In genomic region chr3:109622361-109622760, GRCm38 (mm10) we compare ENCODE assay signal across 11 mouse cellular contexts.
A peak's percentile ranks its signal among the peaks of the same experiment; 100 is the strongest.
DNase-seq lines count a peak whose midpoint lies in the region; ATAC-seq and TF ChIP-seq lines count a peak whose summit lies in the region.
"Had no signal": no experiment of that assay in that cellular context is flagged by ENCODE, and none has a peak within 500 bp of the region (broad histone marks: within the 10 kb centered on the region; RNA-seq: fewer than 3 reads in every experiment).

No protein-coding gene starts in this region.

- no peaks in the 10 kb centered on the region for H3K27me3 ChIP-seq in limb, embryonic 14.5 days (ENCODE audit: control insufficient read depth, insufficient read depth, low read length)
- H3K27me3 ChIP-seq in limb, embryonic 10.5 days (ENCODE audit: low read depth, poor library complexity, severe bottlenecking): no peaks in the 10 kb centered on the region
- no peaks in the 10 kb centered on the region for H3K27me3 ChIP-seq in Patski
- no peaks in the 10 kb centered on the region for H3K27me3 ChIP-seq in liver, embryonic 11.5 days (replicated peaks; ENCODE audit: control insufficient read depth, insufficient read depth, low read length)
- H3K27me3 ChIP-seq in thymus, adult 2 months (ENCODE audit: control insufficient read depth, insufficient read depth, low read length): no peaks in the 10 kb centered on the region
- H3K27me3 ChIP-seq: limb, embryonic 12.5 days had no signal

- ATAC-seq in limb, embryonic 14.5 days (ENCODE audit: low FRiP score, low read depth): no peak
- peak; percentile 98 for ATAC-seq in Patski
- no peak for ATAC-seq in liver, embryonic 11.5 days (replicated peaks; ENCODE audit: low FRiP score)

- no peaks in the 10 kb centered on the region for H3K9me3 ChIP-seq in limb, embryonic 14.5 days (ENCODE audit: control insufficient read depth, low read length)
- no peaks in the 10 kb centered on the region for H3K9me3 ChIP-seq in limb, embryonic 10.5 days (replicated peaks)
- H3K9me3 ChIP-seq in liver, embryonic 11.5 days (ENCODE audit: control insufficient read depth, low read length): no peaks in the 10 kb centered on the region
- H3K9me3 ChIP-seq: limb, embryonic 12.5 days had no signal

- no peak overlapping the region for H3K9ac ChIP-seq in limb, embryonic 14.5 days (ENCODE audit: low read depth, low read length, severe bottlenecking)
- no peak overlapping the region for H3K9ac ChIP-seq in liver, embryonic 11.5 days (ENCODE audit: low read depth, low read length)
- H3K9ac ChIP-seq: limb, embryonic 12.5 days had no signal

- no peak for TF ChIP-seq POLR2A in limb, embryonic 14.5 days (IDR thresholded peaks at IDR 0.05; ENCODE audit: borderline replicate concordance, extremely low read depth, insufficient read depth, insufficient read length)
- TF ChIP-seq POLR2A in thymus, adult 2 months (IDR thresholded peaks at IDR 0.05; ENCODE audit: control insufficient read depth, extremely low read depth, insufficient read depth, low read length, poor library complexity): no peak

- H3K4me1 ChIP-seq in limb, embryonic 14.5 days (ENCODE audit: control insufficient read depth, insufficient read depth, low read length): no peaks in the 10 kb centered on the region; the same call in 1 of the 2 replicates
- no peaks in the 10 kb centered on the region for H3K4me1 ChIP-seq in limb, embryonic 10.5 days
- no peaks in the 10 kb centered on the region for H3K4me1 ChIP-seq in liver, embryonic 11.5 days (replicated peaks; ENCODE audit: control insufficient read depth, insufficient read depth, low read length)
- no peaks in the 10 kb centered on the region; the same call in 1 of the 2 replicates for H3K4me1 ChIP-seq in thymus, adult 2 months (replicated peaks; ENCODE audit: control insufficient read depth, insufficient read depth, low read length)
- H3K4me1 ChIP-seq: limb, embryonic 12.5 days had no signal

- CTCF ChIA-PET in Patski (lab: Charles Lee): interaction anchor here (0.8 to 3.2 kb wide), 6 partner anchors 23 to 93 kb away, joined by 3 to 10 read pairs (median 4); no protein-coding TSS in a partner anchor

- no peak overlapping the region for H3K4me3 ChIP-seq in limb, embryonic 14.5 days (replicated peaks; ENCODE audit: low read length)
- H3K4me3 ChIP-seq in limb, embryonic 10.5 days: no peak overlapping the region
- H3K4me3 ChIP-seq in liver, embryonic 11.5 days (ENCODE audit: low read depth, low read length): no peak overlapping the region
- no peak overlapping the region for H3K4me3 ChIP-seq in thymus, adult 2 months (ENCODE audit: control insufficient read depth, insufficient read depth, low read length)
- H3K4me3 ChIP-seq: limb, embryonic 12.5 days had no signal

- TF ChIP-seq CTCF in Patski (IDR thresholded peaks at IDR 0.05): no peak
- TF ChIP-seq CTCF in thymus, adult 2 months (IDR thresholded peaks at IDR 0.05; ENCODE audit: borderline replicate concordance, control insufficient read depth, extremely low read depth, insufficient read depth, low read length, poor library complexity): no peak

- in situ Hi-C loops in Patski (cut with MboI; ENCODE audit: low pct_unique_long_range_greater_than_20kb): loop anchor here (5.0 kb wide), 1 partner anchor 85 kb away; no protein-coding TSS in a partner anchor

- peak; percentile 70 for DNase-seq in limb, embryonic 14.5 days (ENCODE audit: low spot score)
- DNase-seq in limb, embryonic 10.5 days (ENCODE audit: low spot score): no peak
- peak; percentile 99 for DNase-seq in Patski (ENCODE audit: low read depth, low spot score)
- DNase-seq in gonadal fat pad, adult 2 months (ENCODE audit: low read depth): peak; percentile 99
- peak; percentile 47 to 60 for DNase-seq in kidney, postnatal 36 days
- no peak for DNase-seq in liver, embryonic 11.5 days (ENCODE audit: low spot score)
- DNase-seq in thymus, adult 2 months: no peak
- DNase-seq: gastrocnemius, postnatal 36 days; lung, postnatal 14 days; thymus, postnatal 14 days had no signal

- 62% methylated on average over 1 of the region's 1 CpGs for WGBS in limb, embryonic 14.5 days
- WGBS in limb, embryonic 10.5 days: 88% methylated on average over 1 of the region's 1 CpGs
- 100% methylated on average over 1 of the region's 1 CpGs for WGBS in liver, embryonic 11.5 days
- WGBS in thymus, adult 2 months: 91% methylated on average over 1 of the region's 1 CpGs

- no peaks in the 10 kb centered on the region for H3K36me3 ChIP-seq in limb, embryonic 14.5 days (ENCODE audit: control insufficient read depth, insufficient read depth, low read length)
- H3K36me3 ChIP-seq in limb, embryonic 10.5 days: no peaks in the 10 kb centered on the region
- H3K36me3 ChIP-seq in liver, embryonic 11.5 days (ENCODE audit: control insufficient read depth, insufficient read depth, low read length): no peaks in the 10 kb centered on the region
- H3K36me3 ChIP-seq in thymus, adult 2 months (ENCODE audit: control insufficient read depth, insufficient read depth, low read length): no peaks in the 10 kb centered on the region
- H3K36me3 ChIP-seq: limb, embryonic 12.5 days had no signal

- POLR2A ChIA-PET in Patski (lab: Charles Lee): no interaction called here

- H3K27ac ChIP-seq in limb, embryonic 14.5 days (replicated peaks; ENCODE audit: low read depth, low read length): no peak overlapping the region
- no peak overlapping the region for H3K27ac ChIP-seq in limb, embryonic 10.5 days
- no peak overlapping the region for H3K27ac ChIP-seq in liver, embryonic 11.5 days (ENCODE audit: low read depth, low read length)
- no peak overlapping the region for H3K27ac ChIP-seq in thymus, adult 2 months (ENCODE audit: control insufficient read depth, insufficient read depth, low read length)
- H3K27ac ChIP-seq: limb, embryonic 12.5 days had no signal

- H3K4me2 ChIP-seq in limb, embryonic 14.5 days (replicated peaks; ENCODE audit: low read depth, low read length, severe bottlenecking): no peak overlapping the region
- no peak overlapping the region for H3K4me2 ChIP-seq in liver, embryonic 11.5 days
- H3K4me2 ChIP-seq: limb, embryonic 12.5 days had no signal

Comparison
In these comparisons a context has a peak if more than half of its experiments do, and no peak if none do; other contexts are left out.
1. DNase-seq: peak in limb, embryonic 14.5 days (single experiment), Patski (single experiment), gonadal fat pad, adult 2 months (single experiment) and kidney, postnatal 36 days (2 of 2); none in limb, embryonic 10.5 days (single experiment), liver, embryonic 11.5 days (single experiment) and thymus, adult 2 months (single experiment).